Mouse (Mus musculus): ENCODE data around the gene Rasa4.
"Not testable (repeated sequence)": the region's sequence is repeated elsewhere in the genome, so short reads cannot be mapped to it uniquely, and the experiment has no call there.

Gene Rasa4

DNA sequence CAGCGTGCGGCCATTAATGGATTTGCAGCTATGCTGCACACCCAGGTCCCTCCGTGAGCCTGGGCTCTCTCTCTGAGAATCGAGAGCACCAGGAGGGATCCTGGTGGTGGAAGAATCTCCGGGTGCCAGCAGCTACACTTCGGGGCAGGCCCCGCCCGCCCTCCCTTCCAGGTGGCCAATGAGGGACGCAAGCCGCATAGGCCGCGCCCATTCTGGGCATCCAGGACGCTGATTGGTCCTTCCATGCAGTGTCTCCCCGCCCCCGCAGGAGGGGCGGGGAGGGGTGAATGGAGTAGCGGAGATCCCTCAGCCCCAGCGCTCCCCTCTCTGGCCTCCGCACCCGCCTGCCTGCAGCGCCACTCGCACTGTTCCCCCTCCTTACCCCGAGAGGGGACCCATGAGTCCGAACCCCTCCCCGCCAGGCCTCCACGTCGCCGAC is at the start of gene Rasa4:
Gene Rasa4, plus strand, starts transcription at position 248 of the 439 bp plus-strand sequence.
- peak; percentile 93 for DNase-seq (ENCODE audit: low spot score)

DNA sequence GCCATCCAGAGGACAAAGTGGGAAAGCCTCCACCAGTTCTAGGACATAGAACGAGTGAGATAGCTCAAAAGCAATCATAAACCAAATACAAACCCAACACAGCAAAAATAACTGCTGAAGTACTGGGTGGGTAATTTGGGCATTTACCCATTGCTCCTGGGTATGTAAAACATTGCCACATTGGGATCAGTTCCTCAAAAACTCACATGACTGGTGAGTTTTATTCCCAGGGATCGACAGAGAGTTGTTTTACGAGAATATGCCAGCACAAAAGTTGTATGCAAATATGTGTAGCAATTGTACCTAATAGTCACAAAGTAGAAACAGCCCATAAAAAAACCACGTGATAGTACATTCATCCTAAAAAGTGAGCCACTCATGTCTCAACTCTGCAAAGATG is 48.8 kb upstream of the Rasa4 start:
- no peak for DNase-seq (ENCODE audit: low spot score)

DNA sequence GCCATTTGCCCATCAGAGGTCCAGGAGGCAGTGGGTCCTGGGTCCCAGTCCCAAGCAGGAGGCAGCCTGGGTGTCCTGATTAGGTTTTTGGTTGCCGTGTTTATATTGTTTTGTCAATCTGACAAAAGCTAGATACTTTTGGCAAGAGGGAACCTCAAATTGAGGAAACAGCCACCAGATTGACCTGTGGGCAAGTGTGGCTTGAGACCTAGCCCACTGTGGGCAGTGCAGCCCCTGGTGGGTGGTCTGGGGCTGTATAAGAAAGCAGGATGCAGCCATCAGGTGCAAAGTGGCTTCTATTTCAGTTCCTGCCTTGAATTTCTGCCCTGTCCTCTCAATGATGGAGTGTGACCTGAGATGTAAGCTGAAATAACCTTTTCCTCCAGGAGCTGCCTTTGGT is 48.4 kb upstream of the Rasa4 start:
- no peak for DNase-seq (ENCODE audit: low spot score)

DNA sequence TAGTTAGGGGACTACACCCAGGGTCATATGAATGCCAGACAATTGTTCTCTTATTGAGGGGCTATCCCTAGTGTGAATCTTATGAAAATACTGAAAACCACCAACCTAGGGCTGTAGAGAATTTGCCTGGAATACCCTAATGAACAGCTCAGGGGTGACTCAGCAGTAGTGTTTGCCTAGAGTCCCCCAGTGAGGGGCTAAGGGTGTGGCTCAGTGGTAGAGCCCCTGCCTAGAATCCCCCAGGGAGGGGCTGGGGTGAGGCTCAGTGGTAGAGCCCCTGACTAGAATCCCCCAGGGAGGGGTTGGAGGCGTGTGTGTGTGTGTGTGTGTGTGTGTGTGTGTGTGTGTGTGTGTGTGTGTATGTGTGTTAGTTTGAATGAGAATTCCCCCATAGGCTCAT is 47.0 kb upstream of the Rasa4 start:
- DNase-seq (ENCODE audit: low spot score) = no peak

DNA sequence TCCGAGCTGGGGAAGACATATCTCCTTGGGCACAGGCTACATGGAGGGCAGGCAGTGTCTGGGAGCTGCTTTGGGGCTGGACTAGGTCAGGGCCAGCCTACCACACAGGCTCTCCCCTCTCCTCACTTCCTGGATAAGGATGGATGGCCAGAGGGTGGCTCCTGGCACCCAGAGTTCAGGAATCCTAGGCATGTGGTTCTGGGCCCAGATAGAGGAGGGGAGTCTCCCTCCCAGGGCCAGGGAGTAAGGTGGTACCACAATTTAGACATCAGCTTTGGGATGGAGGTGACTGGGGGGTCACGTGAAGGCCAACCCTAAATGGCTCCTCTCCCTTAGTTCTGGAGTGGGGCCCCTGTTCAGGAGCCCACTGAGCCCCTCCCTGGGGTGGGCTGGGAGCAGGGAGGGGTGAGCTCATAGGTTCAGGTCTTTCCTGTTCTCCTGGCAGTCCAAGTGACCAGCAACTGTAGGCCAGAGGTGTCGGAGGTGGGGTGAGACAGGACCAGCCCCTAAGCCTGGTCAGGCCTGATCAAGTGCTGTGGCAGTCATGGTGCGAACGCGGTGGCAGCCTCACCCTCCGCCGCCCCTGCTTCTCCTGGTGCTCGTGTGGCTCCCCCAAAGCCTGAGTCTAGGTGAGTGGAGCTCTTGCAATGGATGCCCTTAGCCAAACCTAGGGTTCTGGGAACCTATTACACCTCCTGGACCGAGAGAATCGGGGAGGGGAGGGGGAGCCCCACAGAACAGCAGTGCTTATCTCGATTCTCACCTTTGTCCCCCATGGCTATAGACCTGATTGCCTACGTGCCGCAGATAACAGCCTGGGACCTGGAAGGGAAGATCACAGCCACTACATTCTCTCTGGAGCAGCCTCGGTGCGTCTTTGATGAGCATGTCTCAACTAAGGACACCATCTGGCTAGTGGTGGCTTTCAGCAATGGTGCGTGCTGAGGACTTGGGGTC is 45.2 kb upstream of the Rasa4 start, which contains the start of gene Upk3b:
Gene Upk3b, plus strand, starts transcription at position 239 of the 957 bp plus-strand sequence.
- DNase-seq (ENCODE audit: low spot score) = no peak

DNA sequence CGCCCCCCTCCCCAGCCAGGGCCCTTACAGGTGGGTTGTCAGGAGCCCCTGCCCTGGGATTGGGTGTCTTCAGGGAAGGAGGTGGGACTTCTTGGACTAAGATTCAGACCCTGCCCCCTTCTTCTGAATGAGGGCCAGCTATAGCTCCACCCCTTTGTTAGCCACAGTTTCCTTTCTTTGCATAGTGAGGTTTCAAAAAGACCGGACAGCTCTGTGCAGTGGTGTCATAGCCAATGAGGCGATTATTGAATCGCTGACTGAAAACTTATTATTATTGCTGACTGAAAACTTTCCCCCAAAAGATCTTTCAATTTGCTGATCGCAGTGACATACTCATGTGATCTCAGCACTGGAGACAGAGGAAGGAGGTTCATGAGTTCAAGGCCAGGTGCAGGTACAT is 43.5 kb upstream of the Rasa4 start:
- no peak for DNase-seq (ENCODE audit: low spot score)

DNA sequence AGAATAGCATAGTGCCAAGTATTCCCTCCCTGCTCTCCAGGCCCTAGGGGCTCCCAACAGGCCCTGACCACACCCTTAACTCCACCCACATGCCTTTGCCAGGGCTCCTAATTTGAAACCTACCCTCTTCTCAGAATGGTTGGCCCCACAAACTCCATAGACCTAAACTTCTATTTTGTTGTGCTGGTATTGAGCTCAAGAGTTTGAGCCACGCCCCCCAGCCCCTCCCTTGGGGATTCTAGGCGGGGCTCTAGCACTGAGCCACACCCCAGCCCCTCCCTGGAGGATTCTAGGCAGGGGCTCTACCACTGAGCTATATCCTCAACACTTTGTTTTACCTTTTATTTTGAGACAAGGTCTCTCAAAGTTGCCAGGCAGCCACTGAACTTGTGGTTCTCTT is 42.5 kb upstream of the Rasa4 start:
- DNase-seq (ENCODE audit: low spot score) = no peak

DNA sequence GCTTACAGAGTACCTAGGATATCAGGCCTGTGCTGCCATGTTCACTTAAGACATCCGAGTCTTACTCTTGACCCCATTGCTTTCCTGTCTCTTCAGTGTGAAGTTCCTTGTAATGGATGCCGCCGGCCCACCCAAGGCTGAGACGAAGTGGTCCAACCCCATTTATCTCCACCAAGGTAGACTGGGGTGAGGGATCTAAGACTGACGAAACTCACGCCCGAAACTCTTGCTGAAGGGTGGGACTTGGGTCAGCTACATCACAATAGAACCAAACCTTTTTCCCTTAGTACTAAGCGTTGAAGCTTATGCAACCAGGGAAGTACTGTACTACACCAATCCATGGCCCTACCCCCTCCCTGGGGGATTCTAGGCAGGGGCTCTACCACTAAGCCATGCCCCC is 42.0 kb upstream of the Rasa4 start:
- no peak for DNase-seq (ENCODE audit: low spot score)

DNA sequence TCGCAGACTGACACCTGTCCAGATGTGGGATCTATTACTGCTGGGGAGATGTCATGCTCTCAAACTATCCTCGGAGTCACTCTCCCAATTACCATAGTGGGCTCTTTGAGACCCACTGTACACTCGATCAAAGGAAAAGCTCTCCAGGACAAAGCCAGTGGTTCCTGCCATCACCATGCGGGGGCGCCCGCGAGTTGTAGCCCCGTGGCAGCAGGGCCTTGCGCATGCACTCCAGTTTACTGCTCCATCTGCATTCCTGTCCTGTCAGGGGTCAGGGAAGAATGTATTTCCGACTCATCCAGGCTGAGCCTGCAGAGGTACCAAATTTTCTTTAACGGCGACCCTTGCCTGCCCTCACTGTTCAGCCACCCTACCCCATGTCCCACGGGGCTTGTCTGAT is 38.9 kb upstream of the Rasa4 start:
- DNase-seq (ENCODE audit: low spot score) = no peak

DNA sequence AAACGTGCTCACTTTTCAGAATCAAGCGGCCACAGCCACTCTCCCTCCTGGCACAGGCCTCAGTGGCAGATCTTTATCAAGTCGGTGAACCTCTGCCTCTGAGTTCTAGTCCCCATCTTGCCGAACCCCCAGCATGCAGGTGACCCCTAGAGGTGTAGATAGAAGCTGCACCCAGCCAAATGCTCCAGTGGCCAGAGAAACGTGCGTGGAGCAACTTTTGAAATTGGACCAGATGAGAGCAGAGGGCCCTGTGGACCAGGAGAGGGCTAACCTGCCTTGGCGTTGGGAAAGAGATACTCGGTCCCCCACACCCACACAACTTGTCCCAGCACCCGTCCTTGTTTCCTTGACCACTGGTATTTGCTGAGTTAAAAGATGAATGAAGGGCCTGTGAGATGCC is 38.3 kb upstream of the Rasa4 start:
- peak; percentile 31 for DNase-seq (ENCODE audit: low spot score)

DNA sequence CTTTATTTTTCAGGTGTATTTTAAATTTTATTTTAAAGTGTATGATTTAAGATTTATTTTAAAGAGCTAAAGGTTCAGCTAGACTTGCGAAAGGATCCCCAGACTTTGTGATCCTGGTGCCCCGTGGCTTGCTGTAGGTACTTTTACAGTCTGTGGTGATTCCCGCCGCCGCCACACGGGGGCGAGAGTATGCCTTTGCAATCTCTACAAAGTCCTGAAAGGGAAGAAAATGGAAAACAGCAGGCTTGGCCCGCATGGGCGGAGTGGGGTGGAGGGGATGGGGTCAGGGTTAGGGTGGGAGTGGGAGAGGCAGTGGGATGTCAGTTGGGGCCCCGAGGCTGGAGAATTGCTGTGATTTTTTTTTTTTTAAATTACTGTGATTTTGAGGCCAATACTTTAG is 37.7 kb upstream of the Rasa4 start:
- DNase-seq (ENCODE audit: low spot score) = peak; percentile 80

DNA sequence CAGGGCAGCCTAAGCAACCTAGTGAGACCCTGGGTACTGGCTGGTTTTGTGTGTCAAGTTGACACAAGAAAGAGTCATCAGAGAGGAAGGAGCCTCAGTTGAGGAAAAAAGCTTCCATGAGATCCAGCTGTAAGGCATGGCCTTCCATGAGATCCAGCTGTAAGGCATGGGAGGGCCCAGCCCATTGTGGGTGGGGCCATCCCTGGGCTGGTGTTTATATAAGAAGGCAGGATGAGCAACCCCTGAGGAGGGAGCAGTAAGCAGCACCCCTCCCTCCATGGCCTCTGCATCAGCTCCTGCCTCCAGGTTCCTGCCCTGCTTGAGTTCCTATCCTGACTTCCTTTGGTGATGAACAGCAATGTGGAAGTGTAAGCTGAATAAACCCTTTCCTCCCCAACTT is 35.2 kb upstream of the Rasa4 start:
- not testable (repeated sequence) for DNase-seq (ENCODE audit: low spot score)

DNA sequence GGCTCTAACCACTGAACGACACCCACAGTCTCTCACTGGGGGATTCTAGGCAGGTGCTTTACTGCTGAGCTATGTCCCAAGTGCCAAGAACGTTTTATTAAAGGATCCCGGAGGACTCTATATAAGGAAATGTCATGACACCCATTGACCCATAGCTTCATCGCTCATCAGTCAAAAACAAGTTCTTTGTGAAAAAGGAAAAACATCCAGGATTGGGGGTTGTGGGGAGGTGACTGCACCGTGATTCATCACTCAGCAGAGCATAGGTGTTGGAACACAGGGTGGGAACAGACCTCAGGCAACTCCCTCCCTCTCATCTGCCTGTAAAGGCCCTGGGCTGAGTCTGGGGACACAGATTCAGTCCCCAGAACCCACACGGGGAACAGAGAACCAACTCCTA is 33.8 kb upstream of the Rasa4 start:
- DNase-seq (ENCODE audit: low spot score) = no peak

DNA sequence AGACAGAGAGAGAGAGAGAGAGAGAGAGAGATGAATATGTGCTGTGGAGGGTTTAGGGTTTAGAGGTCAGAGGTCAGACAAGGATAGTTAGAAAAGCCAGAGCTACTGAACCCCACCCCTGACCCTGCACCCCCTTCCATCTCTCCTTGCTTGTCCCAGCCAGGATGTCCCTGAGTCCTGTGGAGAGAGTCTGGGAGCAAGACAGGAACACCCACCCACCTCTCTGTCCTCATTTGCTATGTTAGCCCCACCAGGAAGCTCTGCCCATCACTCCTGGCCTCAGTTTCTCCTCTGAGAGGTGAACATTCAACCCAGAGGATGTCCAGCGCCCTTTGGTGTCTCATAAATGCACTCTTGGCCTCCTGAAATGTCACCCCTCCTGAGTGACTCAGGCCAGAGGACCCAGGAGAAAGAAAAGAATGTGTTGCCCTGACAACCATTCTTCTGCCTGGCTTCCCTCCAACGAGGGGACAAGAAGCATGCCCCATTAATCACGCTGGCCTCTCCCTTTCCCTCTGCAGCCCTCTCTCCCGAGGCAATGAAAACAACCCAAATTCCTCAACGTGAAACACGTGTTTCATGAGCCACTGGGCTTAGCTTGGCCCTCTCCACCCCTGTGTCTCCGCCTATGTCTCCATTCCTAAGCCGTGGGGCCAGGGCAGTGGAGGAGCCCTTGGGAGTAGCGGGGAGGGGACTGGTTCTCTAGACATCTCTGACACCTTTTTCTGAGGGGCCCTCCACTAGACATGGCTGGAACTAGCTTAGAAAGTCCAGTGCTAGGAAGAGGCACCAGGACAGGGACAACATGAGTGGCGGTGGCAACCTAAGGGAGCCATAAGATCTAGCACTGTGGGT is 32.3 kb upstream of the Rasa4 start:
- DNase-seq (ENCODE audit: low spot score) = peak; percentile 41

DNA sequence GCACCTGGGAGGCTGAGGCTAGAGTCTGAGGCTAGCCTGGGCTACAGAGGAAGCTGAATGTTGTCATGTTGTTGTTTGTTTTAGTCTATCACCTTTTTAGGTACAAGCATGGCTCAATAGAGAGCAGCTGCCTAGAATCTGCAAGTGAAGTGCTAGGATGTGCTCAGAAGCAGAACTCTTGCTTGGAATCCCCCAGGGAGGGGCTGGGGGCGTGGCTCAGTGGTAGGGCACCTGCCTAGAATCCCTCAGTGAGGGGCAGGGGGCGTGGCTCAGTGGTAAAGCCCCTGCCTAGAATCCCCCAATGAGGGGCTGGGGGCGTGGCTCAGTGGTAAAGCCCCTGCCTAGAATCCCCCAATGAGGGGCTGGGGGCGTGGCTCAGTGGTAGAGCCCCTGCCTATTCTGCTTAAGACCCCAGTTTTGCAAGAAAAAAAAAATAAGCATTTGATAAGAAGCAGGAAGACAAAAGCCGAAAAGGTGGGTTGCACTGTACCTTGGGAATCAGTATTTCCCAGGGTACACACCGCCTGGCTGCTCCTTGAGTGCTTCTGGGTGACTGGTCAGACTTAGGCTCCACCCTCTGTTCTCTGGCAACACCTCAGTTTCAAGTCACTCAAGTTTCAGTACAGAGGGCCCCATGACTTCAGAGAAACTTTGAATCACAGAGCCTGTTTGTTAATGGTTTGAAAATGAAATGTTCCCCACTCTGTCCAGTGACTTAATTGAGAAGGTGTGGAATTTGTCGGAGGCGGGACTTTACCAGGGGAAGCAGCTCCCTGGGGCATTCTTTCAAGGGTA is 30.7 kb upstream of the Rasa4 start:
- no peak for DNase-seq (ENCODE audit: low spot score)

DNA sequence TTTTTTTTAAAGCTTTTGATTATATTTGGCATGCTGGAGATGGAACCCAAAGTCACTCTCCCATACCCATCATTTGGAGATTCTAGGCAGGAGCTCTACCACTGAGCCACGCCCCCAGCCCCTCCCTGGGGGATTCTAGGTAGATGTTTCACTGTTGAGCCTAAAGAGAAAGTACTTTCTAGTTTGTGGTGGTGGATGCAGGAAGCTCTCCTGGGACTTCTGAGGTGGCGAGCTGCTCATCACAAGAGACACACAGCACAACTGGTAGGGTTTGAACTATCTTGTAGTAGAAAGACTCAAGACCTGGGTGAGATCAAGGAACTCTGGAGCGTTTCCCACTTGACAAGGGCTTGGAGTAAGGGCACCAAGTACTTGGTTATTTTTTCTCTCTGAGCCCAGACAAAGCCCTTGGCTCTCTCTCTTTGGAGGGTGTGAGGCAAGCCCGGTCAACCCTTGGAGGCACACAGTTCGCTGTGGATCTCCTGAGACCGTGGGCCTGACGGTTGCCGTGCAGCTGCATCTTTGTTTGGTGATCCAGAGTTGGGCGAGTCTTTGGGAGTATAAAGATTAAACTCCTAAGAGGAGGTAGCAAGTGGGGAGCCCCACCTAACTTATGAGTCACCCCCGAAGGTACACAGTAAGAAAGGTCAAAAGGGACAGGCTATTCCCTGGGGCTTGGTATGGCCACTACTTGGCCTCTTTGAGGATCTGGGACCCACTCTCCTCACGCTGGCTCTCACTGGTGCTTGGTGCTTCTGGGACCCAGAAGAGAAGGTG is 29.2 kb upstream of the Rasa4 start, which contains the start of gene Upk3bl:
Gene Upk3bl, plus strand, starts transcription at position 192 of the 777 bp plus-strand sequence.
- DNase-seq (ENCODE audit: low spot score) = no peak

DNA sequence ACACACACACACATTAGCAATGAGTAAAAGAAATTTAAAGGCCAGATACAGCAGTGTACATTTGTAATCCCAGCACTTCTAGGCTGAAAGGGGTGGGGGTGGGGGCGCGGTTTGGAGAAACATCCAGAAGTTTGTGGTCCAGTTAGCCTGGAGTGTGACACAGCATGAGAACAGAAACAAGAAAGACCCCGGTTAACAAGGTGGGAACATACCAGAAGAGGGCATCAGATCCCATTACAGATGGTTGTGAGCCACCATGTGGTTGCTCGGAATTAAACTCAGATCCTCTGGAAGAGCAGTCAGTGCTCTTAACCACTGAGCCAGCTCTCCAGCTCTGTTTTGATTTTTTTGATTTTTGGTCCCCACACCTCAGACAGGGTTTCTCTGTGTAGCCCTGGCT is 27.7 kb upstream of the Rasa4 start:
- DNase-seq (ENCODE audit: low spot score) = no peak

DNA sequence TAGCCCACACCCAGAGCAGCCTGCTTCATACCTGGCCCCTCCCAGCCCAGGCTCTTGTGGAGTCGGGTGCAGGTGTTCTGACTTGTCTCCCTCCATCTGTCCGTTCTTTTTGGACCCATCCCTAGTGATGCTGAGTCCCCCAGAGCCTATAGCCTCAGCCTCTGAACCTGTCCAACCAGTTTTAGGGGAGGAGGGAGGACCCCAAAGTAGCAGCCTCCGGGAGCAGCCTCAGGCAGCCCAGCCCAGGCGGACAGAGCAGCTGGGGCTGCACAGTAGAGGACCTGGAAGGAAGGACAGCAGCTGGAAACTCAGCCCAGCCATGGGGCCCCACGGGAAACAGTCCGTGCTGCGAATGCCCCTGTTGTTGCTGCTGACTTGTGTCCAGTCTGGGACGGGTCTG is 26.6 kb upstream of the Rasa4 start:
- DNase-seq (ENCODE audit: low spot score) = no peak

DNA sequence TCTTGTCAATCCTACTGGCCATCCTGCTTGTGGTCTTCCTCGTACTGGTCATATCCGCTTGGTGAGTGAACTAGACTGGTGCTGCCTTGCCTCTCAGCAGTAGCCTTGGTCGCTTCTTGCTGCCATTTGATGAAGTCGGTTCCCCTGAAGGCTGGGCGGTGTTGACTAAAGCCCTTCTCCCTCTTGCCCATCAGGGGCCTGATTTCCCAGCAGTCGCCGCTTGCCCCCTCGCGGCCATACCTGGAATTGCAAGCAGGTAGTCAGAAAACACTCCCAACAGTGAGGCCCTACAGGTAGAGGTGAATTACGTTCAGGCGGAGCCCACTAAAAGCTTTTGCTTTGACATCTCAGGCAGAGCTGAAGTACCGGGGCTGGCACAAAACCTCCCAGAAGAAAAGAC is 22.1 kb upstream of the Rasa4 start:
- DNase-seq (ENCODE audit: low spot score) = peak; percentile 80

DNA sequence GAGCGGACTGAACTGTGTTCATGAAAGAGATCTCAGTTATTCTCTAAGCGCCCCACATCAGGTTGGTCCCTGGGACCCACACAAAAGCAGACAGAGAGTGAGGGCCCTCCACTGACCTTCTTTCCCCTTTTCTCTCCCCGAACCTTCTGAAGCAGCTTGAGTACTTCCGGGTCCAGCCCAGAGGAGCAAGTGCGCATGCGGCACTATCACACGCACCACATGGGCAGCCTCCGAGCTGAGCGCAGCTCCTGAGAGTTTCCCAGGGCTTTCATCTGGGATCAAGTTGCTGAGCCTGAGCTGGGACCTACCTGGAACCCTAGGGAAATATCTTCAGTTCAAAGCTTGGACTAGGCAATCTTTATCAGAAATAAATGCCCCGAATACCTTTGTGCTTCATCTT is 19.8 kb upstream of the Rasa4 start:
- no peak for DNase-seq (ENCODE audit: low spot score)
